Mouse (Mus musculus) lung, embryonic 14.5 days (tissue): ENCODE data around the gene Lamc2. TPM values are rescaled to one million over a fixed set of nuclear protein-coding genes. Genes with fewer than 3 reads are reported as not detected.

ENCODE experiments used
- ATAC-seq: fragments of 200-750 bp; cut with Nextera tagmentation; 2 replicates; pipeline ENCODE4 v1.8.0; 2017; ENCODE audit warnings: mild to moderate bottlenecking, moderate TSS enrichment, moderate library complexity; ENCODE audit not compliant: insufficient read depth
- DNase-seq: peaks from one replicate; pipeline ENCODE4 v3.0.0-alpha.2; 2015
- H3K27ac ChIP-seq: fragments of 300-500 bp; sonication (generic); 2 replicates; pipeline ENCODE4 v1.5.1; 2014; ENCODE audit warnings: low read depth, mild to moderate bottlenecking, moderate library complexity
- H3K27me3 ChIP-seq: fragments of 300-500 bp; sonication (generic); 2 replicates; pipeline ENCODE4 v1.6.1; 2014; ENCODE audit warnings: low read length, control low read depth; ENCODE audit not compliant: insufficient read depth
- H3K36me3 ChIP-seq: fragments of 300-500 bp; sonication (generic); 2 replicates; pipeline ENCODE4 v1.6.1; 2014; ENCODE audit warnings: control low read depth; ENCODE audit not compliant: insufficient read depth
- H3K4me1 ChIP-seq: fragments of 300-500 bp; sonication (generic); 2 replicates; pipeline ENCODE4 v1.6.1; 2014; ENCODE audit warnings: antibody characterized with exemption, control low read depth; ENCODE audit not compliant: insufficient read depth
- H3K4me2 ChIP-seq: fragments of 300-500 bp; sonication (generic); 2 replicates; pipeline ENCODE4 v1.6.1; 2014; ENCODE audit warnings: mild to moderate bottlenecking
- H3K4me3 ChIP-seq: fragments of 300-500 bp; sonication (generic); 2 replicates; pipeline ENCODE4 v1.5.1; 2014; ENCODE audit warnings: low read depth, low read length
- H3K9ac ChIP-seq: fragments of 300-500 bp; sonication (generic); 2 replicates; pipeline ENCODE4 v1.6.1; 2014
- H3K9me3 ChIP-seq: fragments of 300-500 bp; sonication (generic); 2 replicates; pipeline ENCODE4 v1.6.1; 2016; ENCODE audit warnings: low read depth, low read length, control low read depth
- CTCF ChIP-seq: IDR thresholded peaks from 2 replicates; pipeline ENCODE4 v1.5.1; 2016; ENCODE audit warnings: antibody characterized with exemption, low read depth
- WGBS: fragments of 180-500 bp; shearing (Covaris S2); extraction: QIAGEN DNeasy Blood & Tissue Kit; methylation state at CpG from one replicate; pipeline ENCODE4 v1.1.7; 2014; 5-methylcytosine and 5-hydroxymethylcytosine counted together
- polyA plus RNA-seq: library from polyadenylated mRNA; unstranded; fragments of >200 nt; fragmentation: Nextera tagmentation; extraction: Ambion mirVana; gene quantifications from 2 replicates; pipeline ENCODE4 v1.2.1, GENCODE M21; 2014

Gene Lamc2
- polyA plus RNA-seq, 1 experiment from 2014 or later = 55.9 TPM

DNA sequence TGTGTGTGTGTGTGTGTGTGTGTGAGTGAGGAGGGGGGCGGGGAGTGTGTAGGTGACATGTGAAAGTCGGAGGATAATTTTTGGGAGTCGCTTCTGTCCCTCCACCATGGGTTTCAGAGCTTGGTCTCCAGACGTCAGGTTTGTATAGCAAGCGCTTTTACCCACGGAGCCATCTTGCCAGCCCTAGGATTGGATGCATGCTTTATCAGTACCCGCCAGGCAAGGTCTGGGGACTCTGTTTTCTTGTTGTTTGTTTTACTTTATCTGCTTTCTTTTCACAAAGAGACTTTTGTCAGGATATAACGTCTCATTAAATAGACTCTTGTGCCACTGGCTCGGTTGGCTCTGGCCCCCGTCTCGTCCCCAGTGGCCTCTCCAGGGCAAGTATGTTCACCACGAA lies 81.4 kb downstream of the Lamc2 start:
- DNase-seq (no peak), ATAC-seq (no peak)
- Histone ChIP-seq H3K4me1 (peaks cover 10% of the 10 kb centered on the region; the same call in 1 of the 2 replicates), H3K9ac (no peak overlapping the region), H3K36me3 (no peaks in the 10 kb centered on the region), H3K27me3 (no peaks in the 10 kb centered on the region), H3K9me3 (no peaks in the 10 kb centered on the region), H3K4me2 (no peak overlapping the region), H3K4me3 (no peak overlapping the region), H3K27ac (no peak overlapping the region)
- no peak for TF ChIP-seq CTCF
- WGBS = 66% methylated on average over 12 of the region's 12 CpGs

GRCm38 (mm10) chr1:153103186-153103554 lies 83.1 kb downstream of the Lamc2 start:
- Histone ChIP-seq H3K4me2 (no peak overlapping the region), H3K9ac (no peak overlapping the region), H3K9me3 (no peaks in the 10 kb centered on the region), H3K36me3 (no peaks in the 10 kb centered on the region), H3K27me3 (no peaks in the 10 kb centered on the region), H3K27ac (no peak overlapping the region), H3K4me1 (peaks cover 10% of the 10 kb centered on the region; the same call in 1 of the 2 replicates), H3K4me3 (no peak overlapping the region)
- DNase-seq (no peak), ATAC-seq (no peak)
- WGBS = 95% methylated on average over 8 of the region's 8 CpGs
- TF ChIP-seq CTCF = no peak

GRCm38 (mm10) chr1:153102296-153103185 lies 83.7 kb downstream of the Lamc2 start:
- DNase-seq (no peak), ATAC-seq (no peak)
- Histone ChIP-seq H3K9me3 (no peaks in the 10 kb centered on the region), H3K4me2 (no peak overlapping the region), H3K27me3 (no peaks in the 10 kb centered on the region), H3K4me3 (no peak overlapping the region), H3K36me3 (no peaks in the 10 kb centered on the region), H3K9ac (no peak overlapping the region), H3K4me1 (peaks cover 10% of the 10 kb centered on the region; the same call in 1 of the 2 replicates), H3K27ac (no peak overlapping the region)
- WGBS = 90% methylated on average over 17 of the region's 17 CpGs
- no peak for TF ChIP-seq CTCF

DNA sequence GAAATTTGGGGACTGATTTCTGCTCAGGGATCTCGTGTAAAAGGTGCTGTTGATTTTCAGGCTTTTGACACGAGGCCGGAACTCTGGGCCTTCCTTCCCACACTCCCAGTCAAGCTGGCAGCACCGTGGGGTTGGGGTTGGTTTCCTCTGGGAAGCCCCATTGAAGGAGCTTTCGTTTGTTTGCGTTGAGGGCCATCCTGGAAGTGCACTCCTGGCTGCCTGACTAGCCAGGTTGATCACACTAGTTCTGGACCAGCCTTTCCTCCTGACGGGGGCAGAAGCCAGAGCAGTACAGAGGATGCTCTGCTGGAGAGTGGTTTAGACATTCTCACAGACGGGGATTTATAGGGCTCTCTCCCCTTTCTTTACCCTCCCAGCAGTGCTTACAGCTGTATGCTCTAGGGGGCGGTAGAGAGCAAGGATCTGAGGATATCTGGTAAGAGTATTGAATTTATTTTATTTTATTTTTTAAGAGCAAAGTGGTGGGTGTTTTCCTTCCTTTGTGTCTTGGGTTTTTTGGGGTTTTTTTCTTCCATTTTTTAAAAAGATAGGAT lies 84.8 kb downstream of the Lamc2 start:
- Histone ChIP-seq H3K4me1 (peaks cover 10% of the 10 kb centered on the region; the same call in 1 of the 2 replicates), H3K36me3 (no peaks in the 10 kb centered on the region), H3K9me3 (no peaks in the 10 kb centered on the region), H3K4me2 (peak overlapping the region; percentile 29), H3K4me3 (no peak overlapping the region), H3K9ac (no peak overlapping the region), H3K27me3 (no peaks in the 10 kb centered on the region), H3K27ac (peak overlapping the region; percentile 78)
- ATAC-seq = peak; percentile 39; the same call in 1 of the 2 replicates
- peak; percentile 77 for TF ChIP-seq CTCF
- WGBS = 16% methylated on average over 9 of the region's 9 CpGs
- DNase-seq = peak; percentile 85

DNA sequence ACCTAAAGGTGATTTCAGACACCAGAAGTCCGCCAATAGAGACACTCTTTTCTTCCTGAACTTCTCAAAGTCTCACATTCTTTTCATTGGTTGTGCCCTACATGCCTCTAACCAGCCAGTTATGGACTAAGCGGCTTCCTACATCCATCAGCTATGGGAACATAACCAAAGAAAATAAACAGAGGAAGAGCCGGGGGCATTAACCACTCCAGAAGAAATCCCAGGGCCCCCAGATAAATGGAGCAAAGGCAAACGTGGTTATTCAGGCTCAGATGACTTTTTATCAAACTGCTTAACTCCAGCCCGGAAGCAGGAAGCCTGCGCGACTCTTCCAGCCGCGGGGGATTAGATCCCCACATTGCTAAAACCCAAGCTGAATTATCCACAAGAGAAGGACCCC lies 85.3 kb downstream of the Lamc2 start:
- peak overlapping the region; percentile 29 for H3K4me2 ChIP-seq
- H3K9me3 ChIP-seq = no peaks in the 10 kb centered on the region
- H3K9ac ChIP-seq = no peak overlapping the region
- H3K27ac ChIP-seq = peak overlapping the region; percentile 78
- peak; percentile 59 for DNase-seq
- no peak overlapping the region for H3K4me3 ChIP-seq
- no peaks in the 10 kb centered on the region for H3K27me3 ChIP-seq
- WGBS = 10% methylated on average over 9 of the region's 9 CpGs
- H3K36me3 ChIP-seq = no peaks in the 10 kb centered on the region
- peaks cover 8% of the 10 kb centered on the region; the same call in 1 of the 2 replicates for H3K4me1 ChIP-seq
- no peak for TF ChIP-seq CTCF
- no peak for ATAC-seq

GRCm38 (mm10) chr1:153098586-153098985 lies 87.7 kb downstream of the Lamc2 start:
- Histone ChIP-seq H3K27me3 (no peaks in the 10 kb centered on the region), H3K36me3 (no peaks in the 10 kb centered on the region), H3K27ac (peak overlapping the region; percentile 58), H3K4me1 (peaks cover 7% of the 10 kb centered on the region; the same call in 1 of the 2 replicates), H3K4me3 (no peak overlapping the region), H3K4me2 (no peak overlapping the region), H3K9me3 (no peaks in the 10 kb centered on the region), H3K9ac (no peak overlapping the region)
- TF ChIP-seq CTCF = no peak
- 44% methylated on average over 11 of the region's 11 CpGs for WGBS
- no peak for ATAC-seq
- DNase-seq = no peak

DNA sequence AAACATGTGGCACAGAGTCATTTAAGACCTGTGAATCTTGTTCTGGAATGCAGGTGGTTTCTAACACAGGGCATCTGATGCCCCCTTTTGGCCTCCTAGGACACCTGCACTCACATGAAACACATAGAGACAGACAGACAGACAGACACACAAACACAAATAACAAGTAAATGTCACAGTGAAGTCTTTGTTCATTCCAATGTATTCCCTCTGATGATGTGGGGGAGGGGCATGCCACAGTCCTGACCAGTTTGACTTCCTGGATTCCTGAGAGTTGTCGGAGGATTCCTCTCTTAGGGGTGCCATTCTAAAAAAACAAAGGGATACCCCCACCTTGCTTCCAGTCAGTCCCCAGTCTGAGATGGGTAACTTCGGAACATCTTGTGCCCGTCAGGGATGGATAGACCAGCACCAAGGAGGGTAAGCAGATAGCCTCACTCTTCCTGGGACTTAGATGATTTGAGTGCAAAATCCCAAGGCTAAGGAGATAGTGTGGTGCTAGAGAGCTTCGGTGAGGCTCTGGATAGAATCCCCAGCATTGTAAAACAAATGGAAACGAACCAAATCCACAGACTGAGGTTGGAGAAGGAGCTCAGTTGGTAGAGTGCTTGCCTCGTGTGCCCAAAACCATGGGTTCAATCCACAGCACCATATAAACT lies 89.1 kb downstream of the Lamc2 start:
- H3K4me2 ChIP-seq = no peak overlapping the region
- H3K9ac ChIP-seq = no peak overlapping the region
- H3K36me3 ChIP-seq = no peaks in the 10 kb centered on the region
- H3K27me3 ChIP-seq = no peaks in the 10 kb centered on the region
- ATAC-seq = no peak
- no peak overlapping the region for H3K4me3 ChIP-seq
- no peak for TF ChIP-seq CTCF
- peak overlapping the region; percentile 51 for H3K27ac ChIP-seq
- WGBS = 81% methylated on average over 6 of the region's 6 CpGs
- H3K9me3 ChIP-seq = no peaks in the 10 kb centered on the region
- no peak for DNase-seq
- H3K4me1 ChIP-seq = peaks cover 7% of the 10 kb centered on the region; the same call in 1 of the 2 replicates
